Mouse (Mus musculus): Measurements from ENCODE around the gene Asb5. TPM values are rescaled to one million over a fixed set of nuclear protein-coding genes. Genes with fewer than 3 reads are reported as not detected.

Asb5 gene
- polyA plus RNA-seq, 1 experiment from 2014 or later, result 5.7 TPM

DNA sequence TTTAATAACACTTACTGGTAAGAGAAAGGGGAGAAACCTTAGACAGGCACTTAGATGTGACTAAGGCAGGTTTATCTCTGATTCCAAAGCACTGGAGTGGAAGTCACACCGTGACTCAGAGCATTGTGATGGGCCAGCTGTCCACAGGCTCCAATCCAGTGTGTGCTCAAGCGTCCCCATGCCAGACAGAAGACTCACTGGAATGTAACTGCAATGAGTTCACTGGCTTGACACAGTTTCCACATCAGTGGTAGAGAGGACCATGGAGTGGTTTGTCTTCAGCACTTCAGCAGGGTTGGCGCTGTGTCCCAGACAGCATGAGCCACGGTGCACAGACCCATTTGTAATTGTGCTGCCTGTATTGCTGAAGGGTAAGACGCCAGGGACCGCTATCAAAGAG lies 19.0 kb downstream of the Asb5 start:
- H3K4me2 ChIP-seq (replicated peaks), result no peak overlapping the region
- no peaks in the 10 kb centered on the region for H3K9me3 ChIP-seq (replicated peaks)
- no peaks in the 10 kb centered on the region for H3K27me3 ChIP-seq
- ATAC-seq (ENCODE audit: insufficient number of reproducible peaks, low FRiP score, low TSS enrichment, low read depth), result no peak
- H3K9ac ChIP-seq, result no peak overlapping the region
- H3K36me3 ChIP-seq, result no peaks in the 10 kb centered on the region
- H3K4me3 ChIP-seq (replicated peaks), result no peak overlapping the region
- H3K27ac ChIP-seq (replicated peaks), result no peak overlapping the region
- no peaks in the 10 kb centered on the region for H3K4me1 ChIP-seq
- WGBS, result 81% methylated on average over 6 of the region's 6 CpGs

- Histone ChIP-seq H3K4me3 (replicated peaks) (no peak overlapping the region), H3K4me2 (replicated peaks) (no peak overlapping the region), H3K4me1 (no peaks in the 10 kb centered on the region), H3K9ac (no peak overlapping the region), H3K36me3 (no peaks in the 10 kb centered on the region), H3K27ac (replicated peaks) (no peak overlapping the region), H3K9me3 (replicated peaks) (no peaks in the 10 kb centered on the region), H3K27me3 (no peaks in the 10 kb centered on the region)
- WGBS, result 89% methylated on average over 12 of the region's 12 CpGs
- no peak for ATAC-seq (ENCODE audit: insufficient number of reproducible peaks, low FRiP score, low TSS enrichment, low read depth)
Measured at GRCm38 (mm10) chr8:54550026-54550574, 20.7 kb downstream of the Asb5 start.

- H3K9me3 ChIP-seq (replicated peaks), result no peaks in the 10 kb centered on the region
Measured at GRCm38 (mm10) chr8:54554921-54555320, 25.5 kb downstream of the Asb5 start.

DNA sequence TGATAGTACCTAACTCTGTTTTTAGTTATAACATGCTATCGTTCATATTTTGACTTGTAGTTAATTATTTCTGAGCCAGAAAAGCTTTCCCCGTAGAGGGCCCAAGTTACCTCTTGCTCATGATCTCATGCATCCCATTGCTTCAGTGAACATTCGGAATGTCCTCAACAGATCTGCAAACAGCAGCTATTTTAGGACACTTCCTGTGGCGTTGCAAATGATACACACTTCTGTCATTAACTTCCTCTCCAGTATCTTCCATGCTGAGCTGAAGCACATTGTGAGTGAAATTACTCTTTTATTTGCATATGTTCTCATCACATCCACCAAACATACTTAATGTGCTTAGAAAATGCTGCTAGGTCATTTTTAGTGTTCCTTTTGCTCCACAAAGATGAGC lies 32.8 kb downstream of the Asb5 start:
- H3K9ac ChIP-seq, result no peak overlapping the region
- no peaks in the 10 kb centered on the region for H3K9me3 ChIP-seq (replicated peaks)
- no peak for ATAC-seq (ENCODE audit: insufficient number of reproducible peaks, low FRiP score, low TSS enrichment, low read depth)
- H3K27ac ChIP-seq (replicated peaks), result no peak overlapping the region
- H3K4me2 ChIP-seq (replicated peaks), result no peak overlapping the region
- H3K36me3 ChIP-seq, result no peaks in the 10 kb centered on the region
- no peaks in the 10 kb centered on the region for H3K4me1 ChIP-seq
- no peak overlapping the region for H3K4me3 ChIP-seq (replicated peaks)
- WGBS, result 70% methylated on average over 4 of the region's 4 CpGs
- no peaks in the 10 kb centered on the region for H3K27me3 ChIP-seq

More at GRCm38 (mm10) chr8:54554921-54555320, 25.5 kb downstream of the Asb5 start:
- Histone ChIP-seq H3K9ac (no peak overlapping the region), H3K4me1 (no peaks in the 10 kb centered on the region), H3K27me3 (no peaks in the 10 kb centered on the region), H3K4me3 (replicated peaks) (no peak overlapping the region), H3K4me2 (replicated peaks) (no peak overlapping the region), H3K36me3 (no peaks in the 10 kb centered on the region), H3K27ac (replicated peaks) (no peak overlapping the region)
- WGBS, result 75% methylated on average over 2 of the region's 2 CpGs
- ATAC-seq (ENCODE audit: insufficient number of reproducible peaks, low FRiP score, low TSS enrichment, low read depth), result no peak

DNA sequence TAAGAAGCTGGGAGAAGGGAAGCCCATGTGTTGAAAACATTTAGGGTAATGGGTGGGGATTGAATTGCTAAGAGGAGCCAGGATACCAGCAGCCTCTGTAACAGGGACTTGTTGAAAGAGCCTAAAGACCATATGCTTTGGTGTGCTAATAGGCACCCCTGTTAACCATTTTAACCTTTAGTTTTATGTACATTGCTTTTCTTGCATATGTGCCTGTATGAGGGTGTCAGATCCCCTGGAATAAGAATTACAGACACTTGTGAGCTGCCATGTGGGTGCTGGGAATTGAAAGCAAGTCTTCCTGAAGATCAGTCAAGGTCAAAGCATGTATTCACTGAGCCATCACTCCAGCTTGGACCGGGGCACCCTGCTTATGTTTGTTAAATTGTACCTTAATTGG lies 35.8 kb downstream of the Asb5 start:
- 85% methylated on average over 1 of the region's 1 CpGs for WGBS
- Histone ChIP-seq H3K27me3 (no peaks in the 10 kb centered on the region), H3K4me1 (no peaks in the 10 kb centered on the region), H3K4me3 (replicated peaks) (no peak overlapping the region), H3K9me3 (replicated peaks) (no peaks in the 10 kb centered on the region), H3K27ac (replicated peaks) (no peak overlapping the region), H3K36me3 (no peaks in the 10 kb centered on the region), H3K4me2 (replicated peaks) (no peak overlapping the region), H3K9ac (no peak overlapping the region)
- ATAC-seq (ENCODE audit: insufficient number of reproducible peaks, low FRiP score, low TSS enrichment, low read depth), result no peak

DNA sequence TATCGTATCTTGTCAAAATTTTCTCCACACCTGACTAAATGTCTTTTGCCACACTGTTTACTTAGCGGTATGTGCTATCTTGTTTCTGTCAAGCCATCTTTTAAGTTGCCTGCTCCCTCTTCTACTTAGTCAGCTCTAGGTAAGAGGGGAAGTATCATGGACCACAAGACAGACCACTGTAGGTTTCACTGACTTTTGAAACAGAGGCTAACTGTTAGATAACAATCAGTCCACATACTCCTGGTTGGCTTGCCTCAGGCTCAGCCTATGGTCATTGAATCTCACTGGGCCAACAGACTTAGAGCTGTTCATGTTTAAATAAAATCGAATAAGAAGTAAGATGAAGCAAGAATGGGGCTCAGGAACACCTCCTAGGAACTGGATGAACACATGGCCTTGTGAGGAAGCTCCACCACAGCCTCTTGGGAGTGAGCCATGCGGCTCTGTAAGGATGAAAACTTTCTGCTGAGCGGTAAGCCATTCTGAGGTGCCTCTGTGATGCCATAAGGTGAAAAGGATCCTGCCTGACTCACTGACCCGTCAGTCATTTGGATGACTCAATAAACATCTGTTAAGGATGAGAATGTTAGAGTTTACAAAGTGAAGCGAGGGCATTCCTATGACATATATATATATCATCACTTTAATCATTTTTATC lies 36.4 kb downstream of the Asb5 start:
- no peaks in the 10 kb centered on the region for H3K36me3 ChIP-seq
- no peak overlapping the region for H3K9ac ChIP-seq
- H3K4me2 ChIP-seq (replicated peaks), result no peak overlapping the region
- no peak overlapping the region for H3K27ac ChIP-seq (replicated peaks)
- no peaks in the 10 kb centered on the region for H3K9me3 ChIP-seq (replicated peaks)
- H3K27me3 ChIP-seq, result no peaks in the 10 kb centered on the region
- ATAC-seq (ENCODE audit: insufficient number of reproducible peaks, low FRiP score, low TSS enrichment, low read depth), result no peak
- 82% methylated on average over 7 of the region's 7 CpGs for WGBS
- no peaks in the 10 kb centered on the region for H3K4me1 ChIP-seq
- no peak overlapping the region for H3K4me3 ChIP-seq (replicated peaks)

GRCm38 (mm10) chr8:54567168-54567567 lies 37.8 kb downstream of the Asb5 start:
- H3K36me3 ChIP-seq, result no peaks in the 10 kb centered on the region
- H3K9ac ChIP-seq, result no peak overlapping the region
- no peaks in the 10 kb centered on the region for H3K27me3 ChIP-seq
- WGBS, result 61% methylated on average over 2 of the region's 2 CpGs
- no peak overlapping the region for H3K4me3 ChIP-seq (replicated peaks)
- H3K9me3 ChIP-seq (replicated peaks), result no peaks in the 10 kb centered on the region
- no peak for ATAC-seq (ENCODE audit: insufficient number of reproducible peaks, low FRiP score, low TSS enrichment, low read depth)
- H3K4me1 ChIP-seq, result no peaks in the 10 kb centered on the region
- H3K4me2 ChIP-seq (replicated peaks), result no peak overlapping the region
- H3K27ac ChIP-seq (replicated peaks), result no peak overlapping the region

GRCm38 (mm10) chr8:54570618-54571609 lies 41.5 kb downstream of the Asb5 start:
- no peak overlapping the region for H3K4me2 ChIP-seq (replicated peaks)
- no peak overlapping the region for H3K9ac ChIP-seq
- no peaks in the 10 kb centered on the region for H3K36me3 ChIP-seq
- H3K27me3 ChIP-seq, result no peaks in the 10 kb centered on the region
- no peaks in the 10 kb centered on the region for H3K4me1 ChIP-seq
- ATAC-seq (ENCODE audit: insufficient number of reproducible peaks, low FRiP score, low TSS enrichment, low read depth), result no peak
- no peak overlapping the region for H3K4me3 ChIP-seq (replicated peaks)
- H3K9me3 ChIP-seq (replicated peaks), result no peaks in the 10 kb centered on the region
- H3K27ac ChIP-seq (replicated peaks), result no peak overlapping the region
- 38% methylated on average over 15 of the region's 15 CpGs for WGBS

DNA sequence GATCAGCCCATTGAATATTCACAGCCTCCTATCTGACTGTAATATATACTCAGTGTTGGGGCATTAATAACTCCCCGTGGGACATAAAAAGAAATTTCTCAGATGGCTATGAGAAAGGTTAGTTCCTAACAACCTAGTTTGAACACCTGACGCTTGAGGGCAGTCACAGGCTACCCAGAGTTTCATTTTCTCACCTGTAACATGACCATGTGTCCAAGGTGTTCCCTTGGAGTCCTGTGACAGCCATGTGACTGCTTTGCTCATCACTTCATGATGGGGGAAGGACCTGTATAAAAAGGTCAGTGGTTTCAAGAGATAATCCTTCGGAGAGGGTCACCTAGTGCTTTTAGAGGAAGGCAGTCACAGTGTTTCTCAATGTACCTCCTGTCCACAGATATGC lies 52.1 kb downstream of the Asb5 start:
- H3K27ac ChIP-seq (replicated peaks), result no peak overlapping the region
- H3K36me3 ChIP-seq, result no peaks in the 10 kb centered on the region
- no peaks in the 10 kb centered on the region for H3K27me3 ChIP-seq
- H3K9ac ChIP-seq, result no peak overlapping the region
- no peaks in the 10 kb centered on the region for H3K4me1 ChIP-seq
- 79% methylated on average over 3 of the region's 3 CpGs for WGBS
- no peak for ATAC-seq (ENCODE audit: insufficient number of reproducible peaks, low FRiP score, low TSS enrichment, low read depth)
- H3K4me3 ChIP-seq (replicated peaks), result no peak overlapping the region
- no peak overlapping the region for H3K4me2 ChIP-seq (replicated peaks)
- H3K9me3 ChIP-seq (replicated peaks), result no peaks in the 10 kb centered on the region

GRCm38 (mm10) chr8:54582886-54583285 lies 53.5 kb downstream of the Asb5 start:
- Histone ChIP-seq H3K9me3 (replicated peaks) (no peaks in the 10 kb centered on the region), H3K4me2 (replicated peaks) (no peak overlapping the region), H3K9ac (no peak overlapping the region), H3K4me1 (no peaks in the 10 kb centered on the region), H3K36me3 (no peaks in the 10 kb centered on the region), H3K27me3 (no peaks in the 10 kb centered on the region), H3K4me3 (replicated peaks) (no peak overlapping the region), H3K27ac (replicated peaks) (no peak overlapping the region)
- 65% methylated on average over 1 of the region's 1 CpGs for WGBS
- no peak for ATAC-seq (ENCODE audit: insufficient number of reproducible peaks, low FRiP score, low TSS enrichment, low read depth)

DNA sequence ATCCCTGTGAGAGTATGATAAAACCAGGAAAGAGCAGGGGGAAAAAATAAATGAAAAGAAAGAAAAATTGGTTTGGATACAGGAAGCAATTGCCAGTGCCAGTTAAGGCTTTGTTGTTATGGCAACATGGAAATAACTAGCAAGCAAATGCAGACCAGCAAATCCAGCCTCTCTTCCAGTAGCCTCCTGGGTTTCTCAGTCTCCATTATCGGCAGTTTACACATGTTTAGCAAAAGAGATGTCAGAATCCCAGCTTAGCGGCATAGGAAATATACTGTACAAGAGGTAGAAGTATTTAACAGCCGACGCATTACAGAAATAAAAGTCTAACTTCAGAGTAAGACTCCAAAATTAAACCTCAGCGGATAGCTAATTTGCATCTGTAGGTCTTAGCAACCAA lies 65.3 kb downstream of the Asb5 start:
- H3K9me3 ChIP-seq (replicated peaks), result no peaks in the 10 kb centered on the region
- H3K36me3 ChIP-seq, result no peaks in the 10 kb centered on the region
- no peaks in the 10 kb centered on the region; the same call in 1 of the 2 replicates for H3K4me1 ChIP-seq
- no peak for ATAC-seq (ENCODE audit: insufficient number of reproducible peaks, low FRiP score, low TSS enrichment, low read depth)
- H3K27ac ChIP-seq (replicated peaks), result no peak overlapping the region
- no peak overlapping the region for H3K4me2 ChIP-seq (replicated peaks)
- H3K27me3 ChIP-seq, result no peaks in the 10 kb centered on the region
- H3K9ac ChIP-seq, result no peak overlapping the region
- H3K4me3 ChIP-seq (replicated peaks), result no peak overlapping the region
- WGBS, result 80% methylated on average over 5 of the region's 5 CpGs

Data from embryonic facial prominence, embryonic 15.5 days (tissue).